Mouse (Mus musculus): ENCODE results near the gene Dusp22.

Dusp22 gene

GRCm38 (mm10) chr13:30659613-30660505, at the start of gene Dusp22:
TSS of gene Dusp22 (plus strand) at chr13:30659999.
- DNase-seq (ENCODE audit: low read depth), result peak; percentile 71

- DNase-seq (ENCODE audit: low read depth), result no peak
These were observed 47.6 kb upstream of the Dusp22 start for GRCm38 (mm10) chr13:30612079-30612794.

GRCm38 (mm10) chr13:30619684-30620083, 40.1 kb upstream of the Dusp22 start:
- DNase-seq (ENCODE audit: low read depth), result no peak

GRCm38 (mm10) chr13:30628195-30629048, 31.4 kb upstream of the Dusp22 start:
- peak; percentile 57 for DNase-seq (ENCODE audit: low read depth)

DNA sequence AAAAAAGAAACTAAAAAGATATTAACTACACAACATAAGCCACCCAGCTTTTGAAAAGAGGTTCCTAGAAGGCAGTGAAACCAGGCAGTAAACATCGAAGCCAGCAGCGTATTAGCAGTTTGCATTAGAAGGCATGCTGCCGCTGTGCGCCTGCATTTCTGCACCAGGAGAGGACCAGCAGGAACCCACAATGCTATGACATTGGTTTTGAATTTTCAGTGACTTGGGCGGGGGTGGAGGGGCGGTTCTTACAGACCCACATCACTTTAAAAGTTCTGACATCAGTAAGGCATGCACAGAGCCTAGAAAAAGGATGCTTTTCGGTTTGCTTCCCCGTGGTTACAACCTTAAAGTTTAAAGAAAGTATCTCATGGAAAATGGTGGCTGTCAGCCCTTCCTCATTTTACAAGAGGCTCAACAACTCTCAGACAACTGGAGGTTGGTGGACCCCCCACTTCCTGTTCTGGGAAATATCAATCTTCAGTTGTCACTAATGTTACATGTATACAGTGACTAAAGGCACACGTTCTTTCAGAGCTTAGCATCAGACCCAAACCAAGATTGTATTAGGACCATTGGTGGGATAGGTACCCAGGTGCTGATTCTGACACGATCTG, 29.9 kb upstream of the Dusp22 start:
- peak; percentile 53 for DNase-seq (ENCODE audit: low read depth)

DNA sequence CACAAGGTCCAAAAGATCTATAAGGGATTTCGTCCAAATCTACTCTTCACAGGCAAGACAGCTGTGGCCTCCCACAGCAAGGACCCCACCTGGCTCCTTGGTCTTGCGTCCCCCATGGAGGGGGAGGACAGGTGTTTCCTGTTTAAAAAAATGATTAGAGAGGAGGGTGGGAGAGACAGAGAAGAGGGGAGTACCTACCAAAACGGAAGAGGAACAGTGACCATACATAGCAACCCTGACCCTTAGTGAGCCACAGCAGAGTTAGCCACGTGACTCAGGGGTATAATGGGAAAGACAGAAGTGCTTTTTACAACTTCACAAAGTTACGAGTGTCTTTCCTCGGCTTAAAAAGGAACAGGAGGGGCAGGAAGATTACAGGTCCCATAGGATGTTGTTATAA, 26.8 kb upstream of the Dusp22 start:
- no peak for DNase-seq (ENCODE audit: low read depth)

DNA sequence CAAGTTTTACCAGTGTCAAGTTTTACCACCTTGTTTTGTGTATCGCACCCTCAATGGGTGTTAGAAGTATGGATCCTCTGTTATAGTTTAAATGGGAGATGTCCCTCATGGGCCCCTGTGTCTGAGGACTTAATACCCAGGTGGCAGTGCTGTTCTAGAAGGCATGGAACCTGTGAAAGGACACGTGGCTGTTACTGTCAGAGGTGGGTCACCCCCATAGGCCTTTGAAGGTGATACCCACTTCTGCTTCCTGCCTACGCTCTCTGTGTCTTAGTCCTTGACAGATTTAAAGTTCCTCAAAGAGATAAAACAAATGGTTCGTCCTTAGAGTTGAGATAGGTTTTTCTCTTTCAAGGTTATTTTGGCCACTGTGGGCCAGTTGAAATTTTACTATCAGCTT, 23.3 kb upstream of the Dusp22 start:
- DNase-seq (ENCODE audit: low read depth), result no peak

DNA sequence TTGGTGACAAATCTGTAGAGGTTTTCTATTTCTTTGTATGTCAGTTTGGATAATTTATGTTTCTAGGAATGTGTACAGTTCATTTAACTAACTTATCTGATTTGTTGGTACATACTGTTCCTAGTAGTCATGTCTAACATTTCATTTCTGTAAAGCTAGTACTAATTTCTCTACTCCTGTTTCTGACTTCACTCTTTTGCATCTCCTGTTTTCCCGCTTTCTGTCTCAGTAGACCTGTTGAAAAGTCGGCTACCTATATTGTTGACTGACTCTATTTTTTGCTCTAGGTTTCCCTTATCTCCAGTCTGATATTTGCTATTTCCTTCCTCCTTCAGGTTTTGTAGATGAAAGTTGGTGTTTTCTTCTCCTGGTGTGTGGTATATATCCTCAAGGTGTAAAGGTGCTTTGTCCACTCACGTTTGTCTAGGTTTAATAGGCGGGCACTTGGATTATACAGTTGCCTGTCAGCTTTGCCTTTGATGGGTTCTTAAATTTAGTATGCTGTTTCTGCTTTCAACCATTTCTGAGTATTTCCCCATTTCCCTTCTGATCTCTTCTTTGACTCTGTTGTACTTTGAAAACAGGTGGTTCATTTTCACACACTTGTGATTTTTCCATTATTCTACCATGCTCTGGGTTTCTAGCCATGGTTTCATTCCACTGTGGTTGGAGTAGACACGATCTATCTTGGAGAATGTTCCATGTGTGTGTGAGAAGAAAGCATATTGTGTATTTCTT, 21.3 kb upstream of the Dusp22 start:
- no peak for DNase-seq (ENCODE audit: low read depth)

GRCm38 (mm10) chr13:30642053-30642452, 17.7 kb upstream of the Dusp22 start:
- DNase-seq (ENCODE audit: low read depth), result no peak

DNA sequence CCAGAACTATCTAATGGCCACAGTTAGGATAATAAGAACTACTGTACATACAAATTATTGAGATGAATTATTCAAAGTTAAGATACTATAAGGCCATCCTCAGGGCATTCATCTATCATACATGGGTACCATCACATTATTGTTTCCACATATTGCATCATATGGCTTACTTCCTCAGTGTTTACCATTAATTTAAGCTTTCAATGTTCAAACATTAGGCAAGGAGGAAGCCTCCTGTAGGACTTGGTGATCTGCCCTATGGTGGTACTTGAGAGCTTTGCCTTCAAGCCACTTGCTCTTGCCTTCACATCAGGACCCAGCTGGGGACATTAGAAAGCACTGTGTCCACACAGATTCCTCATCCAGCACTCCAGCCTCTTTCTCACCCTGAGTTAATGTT, 11.3 kb upstream of the Dusp22 start:
- no peak for DNase-seq (ENCODE audit: low read depth)

DNA sequence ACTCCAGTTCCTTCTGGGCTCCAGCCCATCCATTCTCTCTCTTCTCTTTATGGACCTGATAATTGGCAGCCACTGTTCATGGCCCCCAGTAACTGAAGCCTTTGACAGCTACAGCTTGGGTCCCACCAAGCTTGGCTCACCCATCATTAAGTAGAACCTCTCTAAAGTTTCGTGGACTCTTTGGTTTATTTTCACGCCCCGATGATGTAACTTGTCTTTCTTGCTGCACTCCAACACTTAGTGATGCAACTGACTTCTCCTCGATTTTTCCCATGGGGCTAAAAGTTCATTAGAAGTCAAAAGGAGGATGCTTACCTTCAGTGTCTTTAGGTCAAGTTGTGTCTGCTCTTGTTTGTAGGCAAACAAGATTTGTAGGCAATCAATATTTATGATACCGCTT, 10.6 kb upstream of the Dusp22 start:
- DNase-seq (ENCODE audit: low read depth), result no peak

DNA sequence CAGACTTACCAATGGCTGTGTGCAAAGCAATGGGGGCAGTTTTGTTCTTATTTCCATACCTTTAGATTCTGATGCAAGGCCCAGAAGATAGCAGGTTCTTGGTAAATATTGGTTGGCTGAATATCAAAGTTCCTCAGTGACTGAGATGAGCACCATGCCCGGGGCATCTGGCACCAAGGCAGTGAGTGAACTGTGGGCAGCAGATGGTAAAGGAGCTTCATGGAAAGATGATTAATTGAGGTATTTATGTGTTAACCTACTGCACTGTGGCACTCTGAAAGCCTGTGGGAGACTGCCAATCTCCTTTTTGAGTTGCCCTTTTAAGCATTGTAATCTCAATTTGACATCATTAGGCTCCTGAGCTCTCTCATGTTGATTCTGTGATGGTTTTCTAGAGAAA, 9.1 kb upstream of the Dusp22 start:
- DNase-seq (ENCODE audit: low read depth), result no peak

DNA sequence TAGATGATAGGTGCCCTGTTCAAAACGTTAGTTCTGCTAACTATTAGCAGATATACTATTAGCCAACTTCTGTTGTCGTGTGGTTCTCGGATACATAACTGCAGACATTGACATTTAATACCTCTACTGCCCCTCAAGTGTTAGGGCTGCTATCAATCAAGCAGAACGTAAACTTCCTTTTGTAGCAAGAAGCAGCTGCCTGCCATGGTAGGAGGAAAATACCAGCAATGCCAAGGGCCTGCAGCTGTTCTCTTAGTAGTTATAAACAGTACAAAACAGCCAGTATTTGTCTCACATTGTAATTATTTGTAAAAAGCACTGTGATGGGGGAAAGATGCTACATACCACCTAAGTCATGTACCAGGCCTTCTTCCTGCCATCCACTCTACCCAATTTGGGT, 6.7 kb upstream of the Dusp22 start:
- DNase-seq (ENCODE audit: low read depth), result no peak

- DNase-seq (ENCODE audit: low read depth), result no peak
These were observed 5.3 kb upstream of the Dusp22 start for GRCm38 (mm10) chr13:30654463-30654862.

GRCm38 (mm10) chr13:30656909-30657308, 2.9 kb upstream of the Dusp22 start:
- no peak for DNase-seq (ENCODE audit: low read depth)

DNA sequence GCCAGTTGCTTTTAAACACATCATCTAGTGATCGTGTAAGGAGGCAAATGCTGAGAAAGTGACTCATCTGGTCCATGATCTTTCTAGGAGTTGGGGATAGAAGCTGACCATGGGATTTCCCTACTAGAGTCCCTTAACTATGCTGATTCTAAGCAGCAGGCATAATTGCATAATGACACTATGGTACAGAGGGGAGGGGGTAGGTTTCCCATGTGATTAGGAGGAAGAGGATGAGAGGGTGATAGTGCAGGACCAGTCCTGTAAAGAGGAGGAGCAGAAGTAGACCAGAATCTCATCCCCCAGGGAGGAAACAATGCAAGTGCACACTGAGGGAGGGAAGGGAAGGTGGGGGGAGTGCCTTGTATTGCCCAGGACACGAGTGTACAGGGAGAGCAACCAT, 2.0 kb upstream of the Dusp22 start:
- no peak for DNase-seq (ENCODE audit: low read depth)

GRCm38 (mm10) chr13:30658201-30658996, 1.4 kb upstream of the Dusp22 start:
- DNase-seq (ENCODE audit: low read depth), result no peak

- DNase-seq (ENCODE audit: low read depth), result no peak
These were observed 5.5 kb downstream of the Dusp22 start for GRCm38 (mm10) chr13:30665261-30665660.

- no peak for DNase-seq (ENCODE audit: low read depth)
These were observed 6.7 kb downstream of the Dusp22 start for GRCm38 (mm10) chr13:30666537-30666936.

DNA sequence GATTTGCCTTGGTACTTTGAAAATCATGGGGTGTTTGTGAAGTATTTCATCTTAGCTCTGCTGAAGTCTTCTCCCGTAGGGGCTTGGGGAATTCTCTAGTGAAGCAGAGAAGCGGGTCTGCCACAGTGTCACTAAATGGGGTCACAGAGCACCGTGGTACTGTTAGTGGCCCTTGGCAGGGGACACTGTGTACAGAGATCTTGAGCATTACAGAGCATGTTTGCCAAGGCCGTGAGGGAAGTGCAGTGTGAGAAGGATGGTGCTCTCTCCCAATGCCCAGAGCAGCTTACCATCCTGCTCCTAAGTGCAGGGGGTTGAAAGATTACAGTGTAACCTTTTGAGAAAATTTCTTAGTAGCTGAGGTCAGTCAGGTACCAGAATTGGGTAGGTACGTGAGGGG, 8.5 kb downstream of the Dusp22 start:
- DNase-seq (ENCODE audit: low read depth), result no peak
